Mouse (Mus musculus): ENCODE results near the gene Galm. TPM values are rescaled to one million over a fixed set of nuclear protein-coding genes. Genes with fewer than 3 reads are reported as not detected.

Gene Galm
- total RNA-seq (2023): 1 to 10 TPM; 4.5 to 4.9 TPM

GRCm38 (mm10) chr17:80127331-80128251, at the start of gene Galm:
Gene Galm, plus strand, starts transcription at chr17:80127471.

GRCm38 (mm10) chr17:80206671-80207581, 79.7 kb downstream of the Galm start, which contains the start of the genes Srsf7 and Ttc39d:
Gene Srsf7, minus strand, starts transcription at chr17:80207307.
Gene Ttc39d, plus strand, starts transcription at chr17:80207460.

GRCm38 (mm10) chr17:80224326-80225116, 97.2 kb downstream of the Galm start, which contains the start of gene Gemin6:
Gene Gemin6, plus strand, starts transcription at chr17:80224441.

Other genes starting within 250 kb of the Galm start
- gene Atl2, start 231.3 kb upstream of the Galm start, total RNA-seq (2023): 10 to 100 TPM; 39.3 to 40.2 TPM
- 10 to 100 TPM; 64.7 to 70.0 TPM for gene Hnrnpll, start 65.1 kb upstream of the Galm start, total RNA-seq (2023)
- 100 to 1,000 TPM; 217 to 223 TPM for gene Srsf7, start 79.8 kb downstream of the Galm start, total RNA-seq (2023)
- gene Ttc39d, start 80.0 kb downstream of the Galm start, total RNA-seq (2023): not detected
- gene Gemin6, start 97.0 kb downstream of the Galm start, total RNA-seq (2023): 1 to 10 TPM in 1 of 2 experiments, under 1 TPM in 1; 0.79 to 2.8 TPM
- 1 to 10 TPM in 1 of 2 experiments, under 1 TPM in 1; 0.91 to 1.4 TPM for gene Morn2, start 162.7 kb downstream of the Galm start, total RNA-seq (2023)
- gene Dhx57, start 163.0 kb downstream of the Galm start, total RNA-seq (2023): 10 to 100 TPM; 22.9 to 24.0 TPM
- gene Arhgef33, start 179.9 kb downstream of the Galm start, total RNA-seq (2023): 1 to 10 TPM in 1 of 2 experiments, not detected in 1; 2.0 TPM
- not detected for gene Gm10190, start 246.1 kb downstream of the Galm start, total RNA-seq (2023)

Measured in monocyte, adult 59 days (primary cell).